Mouse (Mus musculus) cerebellum, adult 8-10 months (tissue): ENCODE data around the gene Atrn.

ENCODE experiments used
- DNase-seq: peaks from one replicate; pipeline ENCODE4 v3.0.0; 2022

The Atrn gene

DNA sequence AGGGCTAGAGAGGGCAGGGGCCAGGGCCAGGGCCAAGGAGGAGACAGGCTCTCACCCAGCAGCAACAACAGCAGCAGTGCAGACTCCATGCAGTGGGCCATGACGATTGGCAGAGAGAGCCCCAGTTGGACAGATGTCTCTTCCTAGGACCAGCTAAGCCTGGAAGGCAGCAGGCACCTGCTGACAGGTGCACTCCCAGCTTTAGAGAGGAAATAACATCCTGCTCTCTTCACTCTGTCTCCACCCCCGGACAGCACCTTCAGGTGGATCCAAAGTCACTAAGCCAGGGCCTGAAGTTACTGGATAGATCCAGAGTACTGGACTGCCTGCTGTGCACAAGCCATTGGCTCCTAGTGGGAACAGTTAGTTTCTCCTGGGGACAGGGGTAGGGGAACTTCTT lies 136.7 kb downstream of the Atrn start, which contains the start of gene Gfra4:
Gene Gfra4, minus strand, starts transcription at position 101 of the 400 bp plus-strand sequence.
- no peak for DNase-seq

GRCm38 (mm10) chr2:131044354-131044852 lies 138.1 kb downstream of the Atrn start:
- DNase-seq: no peak

- no peak for DNase-seq
Measured at GRCm38 (mm10) chr2:131044989-131045720, 138.9 kb downstream of the Atrn start.

DNA sequence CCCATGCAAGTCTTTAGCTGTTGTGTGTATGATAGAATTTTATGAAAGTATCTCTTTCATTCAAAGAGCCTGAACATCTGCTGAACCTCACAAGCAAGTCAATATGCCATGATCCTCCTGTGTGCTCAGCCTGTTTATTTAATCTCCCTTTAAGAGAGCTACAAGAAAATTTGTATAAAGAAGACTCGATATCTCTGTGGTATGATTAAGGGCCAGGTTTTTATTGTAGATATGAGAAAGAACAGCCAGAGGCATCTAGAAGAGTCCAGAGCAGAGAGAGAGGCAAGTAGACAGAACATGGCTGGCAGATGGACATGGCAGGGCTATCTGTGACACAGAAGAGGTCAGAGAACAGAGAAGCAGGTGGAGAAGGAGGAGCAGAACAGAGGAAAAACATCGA lies 139.7 kb downstream of the Atrn start:
- DNase-seq: no peak

DNA sequence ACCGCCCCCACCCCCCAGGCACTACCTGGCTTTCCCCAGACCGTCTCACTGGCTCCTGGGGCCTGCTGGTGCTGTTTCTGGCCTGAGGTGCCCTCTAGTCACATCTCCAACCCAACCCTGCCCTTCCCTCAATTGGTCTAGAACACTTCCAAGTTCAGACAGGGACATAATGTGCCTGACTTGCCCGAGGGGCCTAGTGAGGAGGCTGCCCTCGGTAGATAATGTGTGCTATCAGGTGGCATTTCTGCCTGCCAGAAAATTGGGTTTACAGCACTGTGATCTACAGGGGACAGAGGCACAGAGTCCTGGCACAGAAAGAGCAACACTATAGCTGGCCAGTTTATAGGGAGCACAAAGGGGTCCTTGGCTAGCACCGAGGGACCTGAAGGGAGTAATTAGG lies 145.7 kb downstream of the Atrn start:
- DNase-seq: no peak

DNA sequence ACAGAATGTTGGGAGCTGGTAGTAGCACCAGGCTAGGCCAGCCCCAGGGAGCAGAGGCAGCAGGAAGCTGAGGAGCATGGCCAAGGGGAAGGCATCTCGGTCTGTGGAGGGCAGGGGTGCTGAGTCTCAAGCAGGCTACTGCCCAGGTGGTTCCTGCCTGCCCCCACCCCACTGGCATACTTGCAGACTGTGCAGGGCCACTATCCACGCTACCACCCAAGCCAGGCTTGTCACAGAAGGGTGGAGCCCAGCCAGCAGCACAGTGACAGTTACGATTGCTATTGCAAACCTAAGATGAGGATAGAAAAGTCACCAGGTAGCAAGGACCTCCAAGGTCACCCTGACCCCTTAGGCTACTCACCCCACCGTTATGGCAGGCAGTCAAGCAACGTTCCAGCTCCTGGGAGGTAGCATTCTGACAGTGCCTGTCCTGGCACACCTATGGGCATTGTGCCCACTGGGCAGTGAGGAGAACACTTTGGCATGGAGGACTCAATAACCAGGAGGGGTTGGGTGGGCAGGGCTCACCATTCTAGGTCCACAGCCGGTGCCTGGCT lies 146.6 kb downstream of the Atrn start:
- no peak for DNase-seq

- no peak for DNase-seq
Measured at GRCm38 (mm10) chr2:131053851-131054645, 147.8 kb downstream of the Atrn start.

DNA sequence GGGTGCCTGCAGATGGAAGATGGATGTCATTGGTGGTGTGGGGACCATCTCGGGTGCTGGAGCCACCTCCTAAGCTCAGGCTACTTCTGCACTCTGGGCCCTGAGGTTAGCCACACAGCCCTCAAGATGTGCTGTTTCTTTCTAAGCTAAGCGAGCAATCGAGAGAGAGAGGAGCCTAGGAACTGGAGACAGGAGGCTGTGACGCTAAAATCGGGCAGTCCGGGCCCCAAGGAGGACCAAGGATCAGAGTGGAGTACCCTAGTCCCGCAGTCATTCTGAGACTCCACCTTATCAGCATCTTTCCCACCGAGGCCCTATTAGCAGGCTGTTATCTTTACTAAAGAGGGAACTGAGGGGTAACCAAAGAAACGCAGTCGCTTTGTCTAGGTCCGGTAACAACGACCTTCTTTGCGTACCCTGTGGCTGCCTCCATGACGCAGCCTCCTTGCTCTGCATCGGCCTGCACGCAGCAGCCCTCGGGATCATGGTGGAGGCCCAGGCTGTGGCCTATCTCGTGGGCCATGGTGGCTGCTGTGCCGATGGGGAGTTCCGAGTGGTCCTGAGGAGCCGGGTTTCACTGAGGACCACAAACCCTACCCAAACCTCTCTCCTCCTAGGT lies 148.5 kb downstream of the Atrn start:
- DNase-seq: no peak

- DNase-seq: no peak
Measured at GRCm38 (mm10) chr2:131055631-131056030, 149.3 kb downstream of the Atrn start.

GRCm38 (mm10) chr2:131056191-131056590 lies 149.9 kb downstream of the Atrn start:
- DNase-seq: no peak

GRCm38 (mm10) chr2:131058672-131059071 lies 152.4 kb downstream of the Atrn start:
- DNase-seq: no peak

DNA sequence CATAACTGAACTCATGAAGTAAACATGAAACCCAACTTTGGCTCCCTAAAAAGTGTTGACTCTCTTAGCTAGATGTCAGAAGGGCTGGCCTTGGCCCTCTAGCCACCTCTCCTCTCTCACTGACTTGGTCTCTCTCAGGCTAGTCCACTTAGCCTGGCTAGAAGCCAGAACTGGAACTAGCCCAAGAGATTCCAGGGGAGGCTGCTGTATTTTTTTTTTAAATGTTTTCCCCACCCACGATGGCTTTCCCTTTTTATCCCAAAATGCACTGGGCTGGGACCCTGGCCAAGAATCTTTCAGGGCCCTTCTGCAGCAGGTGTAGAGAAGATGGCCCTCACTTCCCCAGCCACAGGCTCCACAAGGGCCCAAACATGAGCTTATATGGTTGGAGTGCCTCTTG lies 153.1 kb downstream of the Atrn start:
- no peak for DNase-seq

GRCm38 (mm10) chr2:131059781-131060540 lies 153.7 kb downstream of the Atrn start:
- DNase-seq: no peak

GRCm38 (mm10) chr2:131060784-131061183 lies 154.5 kb downstream of the Atrn start:
- no peak for DNase-seq

- no peak for DNase-seq
Measured at GRCm38 (mm10) chr2:131061607-131062006, 155.3 kb downstream of the Atrn start.

DNA sequence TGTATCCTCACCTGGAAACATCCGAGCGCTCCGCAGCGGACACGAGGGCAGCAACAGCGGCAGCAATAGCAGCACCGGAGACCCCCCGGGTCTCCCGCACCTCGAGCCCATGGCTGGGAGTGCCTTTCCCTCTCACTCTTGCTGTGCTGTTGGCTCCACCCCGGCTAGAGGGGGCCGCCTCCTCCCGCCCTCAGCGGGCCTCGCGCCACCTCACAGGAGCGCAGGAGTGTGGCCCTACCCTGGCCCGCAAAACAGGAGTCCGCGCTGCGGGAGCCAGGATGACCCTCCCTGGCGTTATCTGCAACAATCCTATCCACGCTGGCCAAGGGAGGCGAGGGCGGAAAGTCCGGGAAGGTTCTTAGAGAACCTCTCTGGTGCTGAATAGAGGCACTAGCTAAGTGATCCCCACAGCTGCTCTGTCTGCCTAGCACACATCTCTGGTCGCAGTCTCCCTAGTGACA lies 157.1 kb downstream of the Atrn start, which contains the start of gene Adam33:
Gene Adam33, minus strand, starts transcription at position 411 of the 461 bp plus-strand sequence.
- no peak for DNase-seq

DNA sequence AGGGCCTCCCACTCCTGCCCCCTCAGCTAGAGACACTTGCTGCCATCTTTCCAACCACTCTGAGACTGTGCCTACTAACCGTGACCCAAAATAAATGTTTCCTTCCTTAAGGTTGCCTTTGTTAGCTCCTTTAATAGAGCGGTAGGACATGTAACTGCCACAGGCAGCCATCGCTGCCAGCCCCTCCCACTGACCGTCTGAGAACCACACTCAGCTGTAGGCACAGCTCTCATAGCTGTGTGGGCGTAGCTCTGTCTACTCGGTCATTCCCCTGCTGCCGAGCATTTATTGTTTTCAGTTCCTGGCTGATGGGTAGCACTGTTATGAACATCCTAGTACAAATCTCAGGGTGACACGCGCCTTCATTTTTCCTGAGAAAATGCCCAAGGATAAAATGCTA lies 160.0 kb downstream of the Atrn start:
- DNase-seq: no peak

GRCm38 (mm10) chr2:131067481-131067880 lies 161.2 kb downstream of the Atrn start:
- no peak for DNase-seq

DNA sequence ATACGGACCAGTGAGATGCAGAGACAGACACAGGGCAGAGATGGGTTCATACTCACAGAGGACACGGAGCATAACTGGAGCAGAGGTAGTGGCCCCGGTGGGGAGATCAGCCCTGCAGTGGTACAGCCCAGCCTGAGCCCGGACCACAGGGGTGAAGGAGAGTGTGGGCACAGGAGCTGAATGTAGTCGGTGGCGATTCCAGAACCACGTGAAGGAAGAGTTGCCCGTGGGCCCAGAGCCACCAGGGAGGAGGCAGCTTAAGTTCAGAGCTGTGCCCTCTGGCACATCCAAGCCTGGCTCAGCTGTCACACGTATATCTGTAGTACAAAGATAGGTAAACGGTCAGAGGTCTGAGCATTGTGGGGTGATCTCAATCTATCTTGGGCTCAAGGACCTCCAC lies 166.2 kb downstream of the Atrn start:
- no peak for DNase-seq
